Mouse (Mus musculus) erythroblast, embryonic 14.5 days (primary cell): ENCODE data around the gene Uchl5.

Experiments
- GATA1 ChIP-seq: IDR thresholded peaks from 2 replicates; pipeline ENCODE4 v1.6.1; 2012; ENCODE audit warnings: low read length, inconsistent platforms, mixed read lengths
- TAL1 ChIP-seq: IDR thresholded peaks from 3 replicates; pipeline ENCODE4 v1.6.1; 2012; ENCODE audit warnings: low read length, inconsistent platforms, mixed read lengths

GRCm38 (mm10) chr1:143733914-143734410, 43.1 kb upstream of the Uchl5 start:
- TF ChIP-seq GATA1 (no peak), TAL1 (no peak)
